Mouse (Mus musculus): ENCODE measurements around the gene Fhl2.

Fhl2 gene

DNA sequence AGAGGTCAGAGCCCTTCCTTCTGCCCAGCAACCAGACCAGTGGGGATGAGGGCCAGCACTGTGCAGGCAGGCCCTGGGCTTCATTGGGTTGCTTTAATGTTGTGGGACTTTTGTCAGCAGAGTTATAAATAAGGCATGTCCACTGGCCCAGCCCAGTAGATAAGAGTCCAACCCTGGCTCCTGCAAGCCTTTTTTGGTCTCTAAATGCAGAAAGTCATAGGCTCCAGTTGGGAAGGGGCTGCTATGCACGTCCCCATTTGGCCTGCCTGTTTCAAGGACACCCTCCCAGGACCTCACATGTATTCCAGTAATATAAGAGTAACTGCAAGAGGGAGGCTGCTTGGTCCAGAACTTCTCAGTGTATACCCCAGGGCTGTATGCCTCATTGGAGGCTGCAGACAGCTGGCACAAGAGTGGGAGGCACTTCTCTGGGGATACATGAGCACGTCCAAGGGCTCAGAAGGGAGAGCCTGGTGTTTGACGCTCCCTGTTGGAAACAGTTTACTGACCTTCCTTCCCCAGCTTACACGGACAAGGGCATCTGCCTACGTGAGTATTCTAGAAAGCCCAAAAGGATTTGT, at the start of gene Fhl2:
TSS of gene Fhl2 (minus strand) at position 324 of the 581 bp plus-strand sequence.
- DNase-seq, result no peak

DNA sequence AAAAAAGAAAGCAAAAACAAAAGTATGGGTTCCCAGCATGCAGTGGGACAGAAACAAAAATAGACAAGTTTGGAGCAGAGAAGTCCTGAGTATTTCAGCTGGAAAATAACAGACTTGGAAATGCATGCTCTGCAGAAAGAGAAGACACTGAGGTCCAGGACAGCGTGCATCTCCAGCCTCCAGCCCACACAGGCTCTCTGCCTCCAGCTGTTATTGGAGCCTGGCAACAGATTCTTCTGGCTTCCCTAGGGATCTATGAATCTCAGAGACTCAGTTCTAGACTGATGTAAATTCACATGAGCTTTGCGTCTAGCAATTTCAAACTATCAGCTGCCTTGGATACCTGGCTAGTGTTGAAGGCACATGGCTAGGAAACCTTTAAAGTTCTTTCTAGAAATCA, 48.2 kb upstream of the Fhl2 start:
- DNase-seq, result no peak

DNA sequence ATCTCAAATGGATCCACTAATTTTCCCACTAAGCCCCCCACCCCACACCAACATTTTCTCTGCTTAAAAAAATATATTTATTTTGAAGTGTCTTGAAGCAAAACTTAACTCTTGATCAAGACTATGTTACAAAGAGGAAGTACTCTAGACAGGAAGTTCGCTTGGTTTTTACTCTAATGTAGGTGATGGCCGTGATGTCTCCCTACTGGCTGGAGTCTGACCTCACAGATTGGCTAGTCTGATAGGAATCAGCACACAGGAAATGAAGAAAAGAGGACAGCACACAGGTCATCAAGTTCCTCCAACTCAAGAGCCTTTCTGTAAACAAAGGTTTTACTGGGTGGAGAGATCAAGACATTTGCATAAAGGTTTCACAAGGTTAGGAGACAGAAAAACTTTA, 44.4 kb upstream of the Fhl2 start:
- no peak for DNase-seq

DNA sequence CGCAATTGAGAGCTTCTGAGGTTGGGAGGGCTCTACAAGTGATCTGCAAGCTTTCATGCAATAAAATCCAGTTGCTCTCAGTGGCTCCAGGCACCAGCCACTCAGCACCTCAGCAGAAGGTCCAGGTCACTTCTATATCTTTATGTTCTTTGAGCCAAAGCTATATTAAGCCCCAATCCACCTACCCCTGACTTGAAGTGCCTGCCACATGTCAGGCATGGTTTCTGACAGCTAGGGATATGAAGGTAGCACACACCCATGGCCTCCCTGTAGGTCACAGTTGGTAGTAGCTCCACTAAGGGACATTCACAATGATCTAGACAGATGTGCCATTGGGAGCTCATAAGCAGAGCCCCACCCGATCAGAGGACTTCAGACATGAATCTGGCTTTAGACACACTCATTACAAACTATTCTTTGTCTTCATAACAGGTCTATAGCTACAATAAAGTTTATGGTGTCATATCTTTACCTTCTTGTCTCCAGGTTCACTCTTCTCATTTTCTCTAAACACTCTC, 43.1 kb upstream of the Fhl2 start:
- DNase-seq, result no peak

DNA sequence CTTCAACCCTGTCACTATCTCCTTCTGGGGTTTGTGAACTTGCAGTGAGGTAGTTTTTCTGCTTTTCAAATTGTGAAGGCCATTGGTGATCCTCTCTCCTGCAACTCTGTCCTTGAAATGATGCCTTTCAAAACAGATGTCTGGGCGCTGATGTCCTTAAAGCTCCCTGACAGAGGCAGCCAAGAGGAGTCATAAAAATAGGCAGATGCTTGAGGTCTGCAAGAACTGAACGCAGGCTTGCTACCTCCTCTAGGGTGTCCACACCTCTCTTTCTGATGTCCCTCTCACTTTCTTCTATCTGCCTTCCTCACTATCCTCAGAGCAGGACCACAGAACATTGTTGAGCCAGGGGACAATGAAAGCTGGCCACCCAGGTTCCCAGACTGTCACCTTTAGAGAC, 41.7 kb upstream of the Fhl2 start:
- DNase-seq, result no peak

DNA sequence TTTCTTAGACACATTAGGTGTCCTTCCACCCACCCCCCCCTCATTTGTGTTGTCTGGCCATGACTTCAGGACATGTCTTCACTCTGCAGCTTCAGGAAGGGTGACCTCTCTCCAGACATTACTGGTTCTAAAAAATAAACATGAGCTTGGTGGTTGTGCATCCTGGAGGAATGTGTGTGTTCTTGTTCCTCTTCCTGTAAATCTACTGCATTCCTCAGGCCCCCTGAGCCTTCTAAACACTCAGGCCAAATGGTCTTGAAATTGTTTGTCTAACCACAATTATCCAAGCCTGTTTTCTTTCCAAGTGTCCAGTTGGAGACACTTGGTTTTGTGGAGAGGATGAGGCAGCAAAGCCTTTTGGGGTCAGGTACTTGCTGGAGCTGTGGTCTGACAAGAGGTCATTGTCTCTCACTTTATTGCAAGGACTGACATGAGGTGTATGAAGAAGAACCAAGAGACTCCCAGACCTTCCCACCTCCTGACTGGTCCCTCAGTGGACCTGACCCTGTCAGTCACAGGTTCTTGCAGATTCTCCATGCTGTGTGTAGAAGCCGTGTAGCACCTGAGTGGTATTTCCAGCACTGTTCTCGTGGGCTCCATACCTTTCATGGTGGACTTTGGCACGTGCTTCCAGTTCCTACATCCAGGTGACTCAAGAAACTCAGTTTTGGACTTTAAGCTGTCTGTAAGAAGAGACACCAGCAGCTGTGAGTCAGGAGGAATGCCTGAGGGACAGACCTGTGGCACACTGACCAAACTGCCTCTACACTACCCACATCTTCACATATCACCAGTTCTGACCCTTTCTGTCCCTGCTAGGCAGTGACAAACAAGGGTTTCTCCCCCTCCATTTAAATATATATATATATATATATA, 40.8 kb upstream of the Fhl2 start:
- DNase-seq, result no peak

DNA sequence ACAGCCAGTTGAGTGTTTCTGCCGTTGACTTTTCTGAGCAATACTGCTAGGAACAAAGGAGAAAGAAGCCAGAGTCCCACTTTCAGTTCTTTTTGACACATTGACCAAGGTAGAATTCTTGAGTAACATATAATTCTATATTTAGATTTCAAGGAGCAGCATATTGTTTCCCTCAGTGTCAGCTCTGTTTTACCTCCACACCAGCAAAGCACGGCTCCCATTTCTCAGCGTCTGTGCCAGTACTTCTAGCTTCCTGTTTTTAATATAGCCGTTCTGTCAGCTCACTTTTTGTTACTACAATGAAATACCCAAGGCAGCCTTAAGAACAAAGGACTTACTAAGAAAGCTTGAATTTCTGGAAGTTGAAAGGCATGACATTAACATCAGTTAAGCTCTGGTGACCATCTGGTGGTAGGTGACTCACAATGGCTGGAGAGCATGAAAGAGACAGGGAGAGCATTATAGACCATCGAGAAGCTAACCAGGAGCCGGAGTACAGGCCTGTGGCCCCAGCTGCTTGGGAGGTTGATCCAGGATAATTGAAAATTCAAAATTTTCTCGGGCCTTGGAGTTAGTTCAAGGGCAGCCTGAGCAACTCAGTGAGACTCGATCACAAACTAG, 28.9 kb upstream of the Fhl2 start:
- no peak for DNase-seq

DNA sequence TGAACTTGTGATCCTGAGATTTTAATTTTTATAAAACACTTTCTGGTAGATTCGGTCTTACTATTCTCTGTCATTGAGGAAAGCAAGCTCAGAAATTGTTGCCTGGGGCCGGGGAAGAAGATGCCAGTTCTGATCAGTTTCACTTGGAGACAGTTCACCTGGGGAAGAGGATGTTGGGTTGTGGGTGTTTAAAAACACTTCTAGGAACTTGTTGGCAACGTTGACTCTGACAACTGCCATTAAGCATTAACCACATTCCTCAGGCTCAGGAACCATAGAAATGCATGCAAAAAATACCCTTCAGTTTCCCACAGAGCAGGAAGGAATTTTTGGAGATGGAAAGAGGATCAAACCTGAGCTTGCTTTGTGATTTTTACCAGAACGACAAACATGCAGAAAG, 28.2 kb upstream of the Fhl2 start:
- DNase-seq, result no peak

DNA sequence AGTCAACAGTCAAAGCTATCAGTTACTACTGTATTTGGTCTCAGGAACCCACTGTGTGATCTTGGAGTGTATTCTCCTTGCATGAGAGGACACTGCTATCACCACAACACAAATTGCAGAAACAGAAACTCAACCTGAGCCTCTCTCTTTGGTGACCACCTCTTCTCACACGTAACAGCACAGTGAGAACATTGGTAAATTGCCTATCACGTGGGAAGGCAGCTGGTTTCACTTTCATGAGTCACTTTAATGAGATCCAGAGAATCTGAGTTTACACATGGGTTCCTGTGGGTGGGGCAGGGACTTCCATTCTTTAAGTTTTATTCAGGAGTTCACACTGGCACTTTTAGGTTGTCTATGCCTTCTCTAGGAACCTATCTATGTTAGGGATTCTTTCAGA, 27.4 kb upstream of the Fhl2 start:
- no peak for DNase-seq

DNA sequence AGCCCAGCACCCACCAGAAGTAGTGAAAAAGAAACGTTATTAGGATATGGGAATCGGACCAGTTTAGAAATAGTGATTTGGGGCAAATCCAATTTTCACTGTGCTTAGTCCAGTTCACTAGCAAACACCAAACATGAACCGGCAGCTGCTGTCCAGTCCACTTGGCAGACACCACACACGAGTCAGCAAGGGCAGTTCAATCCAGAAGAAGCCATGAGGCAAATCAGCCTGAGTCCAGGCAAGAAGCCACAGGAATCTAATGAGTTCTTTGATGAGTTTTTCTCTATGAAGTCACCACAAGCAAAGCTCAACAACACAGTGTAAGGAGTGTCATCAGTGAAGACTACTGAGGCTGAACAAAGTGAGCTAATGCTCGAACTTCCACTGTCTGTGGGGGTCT, 26.3 kb upstream of the Fhl2 start:
- no peak for DNase-seq

DNA sequence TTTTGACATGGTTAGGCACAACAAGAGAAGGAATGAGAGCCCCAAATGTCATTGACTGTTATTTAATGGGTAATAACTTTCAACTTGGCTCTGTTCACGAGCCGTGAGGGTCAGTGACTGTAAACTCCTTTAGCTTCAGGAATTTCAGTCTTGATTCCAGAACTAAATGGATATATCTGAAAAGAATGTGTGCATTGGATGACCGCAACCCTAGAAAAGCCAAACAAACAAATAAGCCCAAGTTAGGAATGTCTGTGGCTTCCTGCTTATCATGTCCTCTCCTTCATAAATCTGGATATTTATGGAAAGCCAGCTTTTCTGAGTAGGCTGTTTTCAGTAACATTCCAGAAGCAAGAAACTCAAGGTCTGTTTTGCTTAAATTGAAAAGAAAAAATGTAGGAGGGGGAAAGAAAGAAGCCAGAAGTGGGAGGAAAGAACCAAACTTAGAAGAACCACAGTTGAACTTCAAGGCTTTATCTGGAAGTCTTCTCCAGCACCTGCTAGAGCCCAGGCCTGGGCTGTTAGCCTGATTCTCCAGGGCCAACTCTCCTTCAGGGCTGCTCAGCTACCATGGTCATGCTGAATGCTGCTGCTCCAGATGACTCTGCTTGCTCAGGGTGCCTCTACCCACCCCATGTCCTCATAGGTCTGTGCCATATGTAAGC, 21.4 kb upstream of the Fhl2 start:
- DNase-seq, result no peak

DNA sequence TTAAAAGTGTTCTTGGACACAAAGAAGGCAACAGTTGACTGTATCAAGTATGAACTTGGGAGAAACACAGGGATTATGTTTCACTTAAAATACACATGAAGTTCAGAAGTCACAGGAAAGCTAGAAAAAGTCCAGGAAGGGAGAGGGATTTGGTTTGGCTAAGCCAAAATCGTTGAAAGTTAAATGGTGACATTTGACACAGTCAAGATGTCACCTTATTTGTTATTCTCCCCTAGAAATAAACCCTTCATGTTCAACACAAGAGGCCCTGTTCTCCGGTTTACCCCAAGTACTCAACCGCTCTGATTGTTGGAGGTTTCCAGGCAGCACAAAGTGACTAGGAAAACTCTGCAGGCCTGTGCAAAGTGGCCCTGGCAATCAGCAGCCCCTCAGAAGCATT, 18.8 kb upstream of the Fhl2 start:
- no peak for DNase-seq

DNA sequence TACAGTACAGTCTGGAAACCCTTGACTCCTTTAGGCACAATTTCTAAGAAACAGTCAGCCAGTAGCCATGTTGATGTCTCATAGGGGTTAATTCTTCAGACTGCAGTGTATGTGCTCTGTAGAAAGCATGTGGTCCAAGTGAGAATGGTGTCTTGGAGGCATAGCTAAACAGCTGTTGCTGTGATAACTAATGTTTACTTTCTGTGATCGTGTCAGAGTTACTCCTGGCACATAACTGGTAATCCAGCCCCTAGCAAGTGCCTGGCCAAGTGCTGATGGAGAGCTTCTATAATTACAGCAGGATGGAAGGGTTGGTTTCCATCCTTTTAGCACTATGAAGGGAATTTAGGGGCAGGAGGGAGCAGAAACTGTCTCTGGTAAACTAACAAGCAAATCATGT, 14.5 kb upstream of the Fhl2 start:
- DNase-seq, result no peak

DNA sequence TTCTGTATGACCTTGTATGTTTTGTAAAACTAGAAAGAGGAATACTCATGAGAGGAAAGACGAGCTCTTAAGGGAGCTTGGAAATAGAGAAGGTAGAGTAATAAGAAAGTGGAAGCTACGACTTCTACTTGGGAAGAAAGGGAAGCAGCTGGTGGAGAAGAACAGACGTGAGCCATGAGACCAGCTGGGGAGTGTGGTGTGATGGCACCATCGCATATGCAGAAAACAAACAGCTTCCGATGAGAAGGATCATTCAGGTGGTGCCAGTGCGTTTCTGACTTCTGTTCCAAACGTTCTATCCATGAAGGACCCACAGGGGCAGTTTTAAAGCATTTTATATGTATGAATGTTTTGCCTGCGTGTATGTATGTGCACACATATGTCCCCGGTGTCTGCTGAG, 13.5 kb upstream of the Fhl2 start:
- DNase-seq, result no peak

DNA sequence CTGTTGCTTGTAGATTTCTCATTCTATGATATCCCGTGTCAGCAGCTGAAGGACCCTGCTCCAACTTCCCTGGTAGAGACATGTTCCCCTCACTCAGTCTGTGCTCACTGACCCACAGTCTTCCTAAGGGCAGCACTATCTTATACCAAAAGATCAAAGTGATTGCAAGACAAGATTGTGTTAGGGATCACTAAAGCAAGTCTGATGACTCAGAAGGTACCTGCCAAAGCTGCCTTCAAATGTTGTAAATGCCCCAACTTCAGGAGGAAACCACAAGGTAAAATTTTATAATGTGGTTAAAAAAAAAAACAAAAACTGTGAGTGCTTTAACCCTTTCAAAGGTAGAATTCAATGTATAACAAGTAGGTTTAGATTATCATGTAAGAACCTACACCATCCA, 10.4 kb upstream of the Fhl2 start:
- no peak for DNase-seq

DNA sequence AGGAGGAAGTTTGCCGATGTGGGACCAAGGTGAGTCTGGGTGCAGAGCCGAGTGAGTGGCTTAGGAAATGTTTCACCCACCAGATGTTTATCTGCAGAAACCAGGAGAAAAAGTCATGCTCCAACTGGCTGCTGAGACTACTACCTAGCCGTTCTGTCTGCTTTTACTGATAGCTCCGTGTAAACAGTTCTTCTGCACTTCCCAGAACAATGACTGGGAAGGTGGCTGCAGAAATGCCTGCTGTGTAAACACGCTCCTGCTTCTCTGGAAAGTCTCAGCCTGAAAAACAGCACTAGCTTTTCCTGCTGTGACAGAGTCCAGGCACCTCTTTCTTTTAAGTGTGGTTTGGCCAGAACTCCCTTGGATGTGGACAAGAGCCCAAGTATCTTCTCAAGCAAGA, 6.5 kb upstream of the Fhl2 start:
- DNase-seq, result no peak

DNA sequence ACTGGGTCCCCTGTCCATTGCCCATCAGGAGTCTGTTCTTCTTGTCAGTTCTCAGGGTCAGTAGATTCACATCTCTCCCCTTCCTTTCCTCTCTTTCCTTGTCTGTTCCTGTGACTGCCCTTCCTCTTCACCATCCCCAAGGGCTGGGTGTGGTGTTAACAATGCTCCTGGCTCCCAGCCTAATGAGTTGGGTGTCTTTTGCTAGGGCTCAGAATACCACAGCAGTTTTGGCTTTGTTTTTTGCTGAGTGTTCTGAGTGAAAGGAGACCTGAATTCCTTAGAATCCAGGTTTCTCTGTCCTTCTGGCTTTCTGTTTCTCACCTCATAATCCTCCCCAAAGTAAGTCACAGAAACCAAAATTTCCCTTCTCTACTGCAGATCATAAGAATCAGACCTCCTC, 5.4 kb upstream of the Fhl2 start:
- no peak for DNase-seq

DNA sequence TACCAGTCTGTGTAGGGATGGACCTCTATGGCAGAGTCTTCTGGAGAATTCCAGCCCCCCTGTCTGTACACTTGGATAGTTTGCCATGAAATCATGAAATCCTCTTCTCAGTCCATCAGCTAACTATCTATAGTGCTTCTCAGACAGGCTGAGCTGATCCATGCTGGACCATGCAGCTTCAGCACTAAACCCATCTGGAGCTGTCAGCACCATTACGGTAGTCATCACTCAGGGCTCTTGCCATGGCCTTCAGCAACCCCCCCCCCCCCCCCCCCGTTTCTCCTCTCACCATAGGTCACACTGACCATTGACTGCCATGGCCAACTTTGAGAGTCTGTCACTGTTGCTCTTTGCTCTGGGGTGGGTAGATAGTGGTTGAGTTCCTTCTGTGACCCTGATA, 5.0 kb upstream of the Fhl2 start:
- DNase-seq, result no peak

DNA sequence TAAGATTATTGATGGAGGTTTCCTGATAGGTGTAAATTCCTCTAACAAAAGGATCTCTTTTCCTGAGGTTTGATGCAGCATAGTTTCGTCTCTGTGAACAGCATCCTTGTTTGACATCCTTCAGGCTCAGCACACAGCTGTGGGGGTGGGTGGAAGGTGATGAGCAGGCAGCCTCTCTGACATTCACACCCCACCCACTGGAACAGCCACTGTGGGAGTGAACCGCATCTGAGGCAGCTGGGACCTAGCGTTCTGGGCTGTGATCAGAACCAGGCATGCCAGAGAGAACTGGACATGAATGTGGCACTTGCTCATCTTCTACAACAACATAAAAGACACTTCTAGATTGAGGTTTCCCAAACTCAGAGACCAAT, 3.1 kb upstream of the Fhl2 start:
- no peak for DNase-seq

DNA sequence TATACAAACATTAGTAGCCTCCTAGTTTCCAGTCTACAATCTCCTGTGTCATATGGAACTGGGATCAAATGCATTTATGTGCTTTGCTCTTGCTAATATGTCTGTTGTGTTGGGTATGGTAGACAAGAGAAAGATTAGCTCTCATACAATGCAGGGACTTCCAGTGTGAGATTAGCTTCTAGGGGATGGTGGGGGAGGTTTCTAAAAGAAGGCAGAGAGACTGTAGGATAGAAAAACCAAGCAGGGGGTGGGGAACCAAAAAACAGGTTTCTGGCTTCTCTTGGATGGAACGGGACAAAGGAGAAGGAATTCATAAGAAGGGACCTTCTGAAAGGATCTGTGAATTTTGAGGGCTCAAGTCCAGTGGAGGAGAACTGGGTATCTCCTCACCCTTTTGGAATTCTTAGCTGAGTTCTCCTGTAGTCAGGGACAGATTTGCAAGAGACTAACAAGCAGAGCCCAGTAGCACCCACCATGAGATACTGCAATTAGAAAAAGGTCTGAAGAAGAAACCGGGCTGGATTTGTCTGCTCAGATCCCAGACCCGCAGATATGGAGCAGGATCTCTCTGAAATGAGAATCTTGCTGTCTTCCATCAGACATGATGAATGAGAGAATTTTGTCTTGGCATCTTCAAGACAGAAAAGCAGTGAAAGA, 2.6 kb upstream of the Fhl2 start:
- DNase-seq, result no peak

DNA sequence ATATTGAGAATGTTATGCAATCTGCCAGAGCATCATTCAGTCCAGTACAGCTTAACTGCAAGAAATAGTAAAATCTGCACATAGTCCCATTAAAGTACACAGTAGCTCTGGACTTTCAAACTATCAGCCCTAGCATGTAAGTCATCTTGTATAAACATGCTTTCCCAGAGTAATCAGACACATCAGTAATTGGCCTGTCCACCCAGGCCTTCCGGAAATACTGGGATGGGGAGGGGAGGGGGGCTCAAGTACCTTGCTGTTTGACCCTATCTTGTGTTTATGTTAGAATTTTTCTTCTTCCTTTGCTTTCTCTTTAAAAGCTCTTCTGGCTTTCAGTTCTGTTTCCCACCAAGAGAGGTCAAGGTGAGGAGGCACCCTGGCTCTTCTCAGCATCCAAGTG, 725 bp downstream of the Fhl2 start:
- DNase-seq, result no peak

DNA sequence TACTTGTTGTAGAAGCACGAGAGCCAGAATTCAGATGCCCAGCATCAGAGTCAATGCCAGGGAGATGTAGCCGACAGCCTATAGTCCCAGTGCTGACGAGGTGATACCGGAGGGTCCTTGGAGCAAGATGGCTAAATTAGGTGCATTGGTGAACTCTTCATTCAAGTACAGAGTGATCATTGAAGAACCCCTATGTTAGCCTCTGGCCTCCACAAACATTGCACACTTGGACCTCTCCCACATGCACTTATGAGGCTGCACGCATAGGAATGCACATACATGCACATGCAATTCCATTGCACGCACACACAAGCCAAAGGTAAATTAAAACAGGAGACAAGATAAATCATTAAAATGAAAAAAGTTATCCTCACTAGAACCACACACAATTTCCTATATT, 3.4 kb downstream of the Fhl2 start:
- DNase-seq, result no peak

DNA sequence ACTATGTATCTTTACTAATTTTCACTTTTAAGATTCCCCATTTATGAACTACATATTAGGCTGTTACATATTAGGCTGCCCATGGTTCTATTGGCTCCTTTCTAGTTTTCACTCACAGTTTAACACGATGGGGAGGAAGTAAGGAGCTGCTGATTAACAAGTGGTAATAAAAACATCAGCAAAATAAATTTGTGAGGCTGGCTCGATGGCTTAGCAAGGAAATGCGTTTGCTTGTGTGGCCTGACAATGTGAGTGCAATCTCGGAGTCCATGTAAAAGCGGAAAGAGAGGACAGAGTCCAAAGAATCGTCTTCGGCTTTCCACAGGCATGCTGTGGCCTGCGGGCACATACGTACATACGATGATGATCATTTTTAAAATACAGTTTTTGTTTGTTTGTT, 4.3 kb downstream of the Fhl2 start:
- DNase-seq, result no peak

Data from cerebellum, adult 11-12 months (tissue).